Mouse (Mus musculus): ENCODE data around the gene Timm10.

DNA sequence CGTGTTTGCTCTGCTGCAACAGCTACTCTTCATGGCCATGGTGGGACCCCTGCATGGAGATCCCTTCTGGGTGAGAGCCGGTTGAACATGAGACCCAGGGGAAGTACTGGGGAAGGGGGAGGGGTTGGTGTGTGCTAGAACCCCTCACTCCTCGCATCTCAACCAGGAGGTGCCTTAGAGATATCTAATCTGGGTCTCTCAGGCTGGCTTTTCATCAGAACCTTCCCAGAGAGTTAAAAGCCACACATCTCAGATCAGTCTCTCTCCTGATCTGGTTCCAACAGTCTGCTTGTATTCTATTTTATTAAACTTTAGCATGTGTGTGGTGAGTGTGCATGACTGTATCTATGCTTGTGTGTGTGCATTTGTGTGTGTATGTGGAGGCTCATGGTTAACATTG, 34.6 kb downstream of the Timm10 start:
- no peak for TF ChIP-seq GATA1 (IDR thresholded peaks at IDR 0.05; ENCODE audit: low read length)
- TF ChIP-seq TAL1 (IDR thresholded peaks at IDR 0.05; ENCODE audit: low read length) = no peak

Measured in erythroblast, embryonic 14.5 days (primary cell).